Mouse (Mus musculus): ENCODE data around the gene Mpv17. TPM values are rescaled to one million over a fixed set of nuclear protein-coding genes. Genes with fewer than 3 reads are reported as not detected.

Gene Mpv17
- total RNA-seq (2012; rRNA removed) (25.4 and 25.8 TPM in 2 replicates), polyA plus RNA-seq (2012; ENCODE audit: insufficient read depth in 1 of 2, insufficient read length in 2 of 2, low read depth in 1 of 2, low replicate concordance in 2 of 2, missing spikeins in 1 of 2) (10 to 100 TPM in 1 of 2 experiments, not detected in 1; 49.9 TPM)

DNA sequence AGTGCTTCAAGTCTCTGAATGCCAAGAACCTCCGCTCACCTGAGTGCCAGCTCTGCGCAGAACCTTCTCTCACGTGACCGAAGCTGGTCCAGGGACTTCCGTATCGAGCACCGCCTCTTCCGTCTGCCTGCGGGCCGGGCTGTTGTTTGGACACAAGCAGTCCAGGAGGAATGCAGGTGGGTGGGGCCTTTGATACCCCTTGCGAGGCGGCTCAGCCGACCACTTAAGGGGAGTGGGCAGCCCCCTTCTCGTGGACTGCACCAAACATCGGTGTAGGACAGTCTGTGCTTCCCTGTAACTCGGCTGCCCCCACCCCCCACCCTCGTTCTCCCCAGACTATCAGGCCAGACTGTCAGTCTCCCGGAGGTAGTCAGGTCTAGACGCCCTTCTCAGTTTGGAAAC, at the start of gene Mpv17:
Mpv17 (minus strand) TSS at position 100 of the 402 bp plus-strand sequence.
- H3K27ac ChIP-seq (ENCODE audit: control insufficient read depth, low read depth, low read length): peak within 1 kb of the TSS; percentile 12; the same call in 1 of the 2 replicates
- H3K9me3 ChIP-seq (replicated peaks; ENCODE audit: insufficient read depth, low read length): no peaks in the 10 kb centered on the region
- H3K9ac ChIP-seq (ENCODE audit: control insufficient read depth, low read depth, low read length, poor library complexity, severe bottlenecking): peak within 1 kb of the TSS; percentile 73
- peak; percentile 89 for DNase-seq (ENCODE audit: low read depth, low spot score)
- peaks cover 0 to 22% of the 10 kb centered on the region in 2 experiments; a peak in 2 of 4 replicates for H3K36me3 ChIP-seq (ENCODE audit: control insufficient read depth in 1 of 2, insufficient read depth in 2 of 2, low read length in 2 of 2)
- H3K4me3 ChIP-seq (ENCODE audit: control insufficient read depth in 1 of 2, insufficient read depth in 1 of 2, low read depth in 2 of 2, low read length in 2 of 2): peak within 1 kb of the TSS; percentile 74 to 76
- no peaks in the 10 kb centered on the region for H3K27me3 ChIP-seq (ENCODE audit: control insufficient read depth in 1 of 2, insufficient read depth in 2 of 2, low read length in 2 of 2)
- no peaks in the 10 kb centered on the region; the same call in 1 of the 2 replicates for H3K79me2 ChIP-seq (ENCODE audit: control insufficient read depth, insufficient read depth, low read length, poor library complexity)
- H3K4me1 ChIP-seq (ENCODE audit: control insufficient read depth in 1 of 2, insufficient read depth in 2 of 2, low read length in 2 of 2): no peaks in the 10 kb centered on the region; a peak in 1 of 4 replicates
- TF ChIP-seq UBTF (IDR thresholded peaks at IDR 0.05; ENCODE audit: borderline replicate concordance, insufficient read depth, low read depth, low read length) (no peak), GABPA (IDR thresholded peaks at IDR 0.05; ENCODE audit: low read depth, low read length) (no peak), TCF12 (IDR thresholded peaks at IDR 0.05; ENCODE audit: low read depth, low read length) (0 out of 2 replicates have a peak, but pooled peaks have one; percentile 33), MAFK (IDR thresholded peaks at IDR 0.05; ENCODE audit: borderline replicate concordance, low read depth, low read length) (no peak), MYC (IDR thresholded peaks at IDR 0.05; ENCODE audit: low read depth, low read length) (no peak; the same call in 1 of the 2 replicates), MAZ (IDR thresholded peaks at IDR 0.05; ENCODE audit: low read depth, low read length) (peak; percentile 48; the same call in 1 of the 2 replicates), MYB (IDR thresholded peaks at IDR 0.05; ENCODE audit: low read depth, low read length) (no peak), CHD2 (IDR thresholded peaks at IDR 0.05; ENCODE audit: low read length) (no peak; the same call in 1 of the 2 replicates), ZMIZ1 (IDR thresholded peaks at IDR 0.05; ENCODE audit: low read depth, low read length) (peak; percentile 85; the same call in 1 of the 2 replicates), KAT2A (conservative IDR thresholded peaks at IDR 0.05; ENCODE audit: low read depth, low read length) (no peak; the same call in 1 of the 2 replicates), CTCF (IDR thresholded peaks at IDR 0.05 in 2 of 3, conservative IDR thresholded peaks at IDR 0.05 in 1 of 3; ENCODE audit: control insufficient read depth in 1 of 3, insufficient read depth in 1 of 3, low read depth in 2 of 3, low read length in 3 of 3, poor library complexity in 1 of 3, severe bottlenecking in 1 of 3) (no peak), ETS1 (IDR thresholded peaks at IDR 0.05; ENCODE audit: low read depth, low read length) (no peak; the same call in 1 of the 2 replicates), NRF1 (IDR thresholded peaks at IDR 0.05; ENCODE audit: insufficient read depth, low read depth, low read length, poor library complexity, severe bottlenecking) (peak; percentile 75), RAD21 (IDR thresholded peaks at IDR 0.05; ENCODE audit: low read depth, low read length) (no peak), MEF2A (IDR thresholded peaks at IDR 0.05; ENCODE audit: extremely low read depth, insufficient replicate concordance, low read depth, low read length, poor library complexity, severe bottlenecking) (no peak), TAL1 (IDR thresholded peaks at IDR 0.05; ENCODE audit: low read length) (no peak), E2F4 (IDR thresholded peaks at IDR 0.05; ENCODE audit: borderline replicate concordance, low read depth, low read length) (no peak), POLR2A (IDR thresholded peaks at IDR 0.05; ENCODE audit: control insufficient read depth in 1 of 2, insufficient read depth in 1 of 2, low read depth in 1 of 2, low read length in 2 of 2, poor library complexity in 1 of 2) (peak in 1 of 2 experiments; percentile 83; a peak in 2 of 4 replicates), NELFE (IDR thresholded peaks at IDR 0.05; ENCODE audit: low read depth, low read length) (peak; percentile 62), BHLHE40 (IDR thresholded peaks at IDR 0.05; ENCODE audit: borderline replicate concordance, low read depth, low read length) (peak; percentile 96), USF1 (IDR thresholded peaks at IDR 0.05; ENCODE audit: low read depth, low read length) (peak; percentile 98), CHD1 (IDR thresholded peaks at IDR 0.05; ENCODE audit: low read depth, low read length) (no peak; the same call in 1 of the 2 replicates), SMC3 (IDR thresholded peaks at IDR 0.05; ENCODE audit: low read depth, low read length) (no peak), POLR2AphosphoS2 (IDR thresholded peaks at IDR 0.05; ENCODE audit: low read length) (peak; percentile 98), MXI1 (IDR thresholded peaks at IDR 0.05; ENCODE audit: low read depth, low read length) (peak; percentile 77), SIN3A (IDR thresholded peaks at IDR 0.05; ENCODE audit: low read length) (peak; percentile 90), EP300 (IDR thresholded peaks at IDR 0.05; ENCODE audit: low read depth in 1 of 2, low read length in 2 of 2) (no peak), ELF1 (IDR thresholded peaks at IDR 0.05; ENCODE audit: low read depth, low read length) (peak; percentile 91), ZKSCAN1 (IDR thresholded peaks at IDR 0.05; ENCODE audit: low read depth, low read length) (peak; percentile 37; the same call in 1 of the 2 replicates), MAX (IDR thresholded peaks at IDR 0.05; ENCODE audit: low read length) (peak; percentile 94), RCOR1 (IDR thresholded peaks at IDR 0.05; ENCODE audit: low read depth, low read length) (no peak), GATA1 (IDR thresholded peaks at IDR 0.05; ENCODE audit: low read depth, low read length) (no peak), TBP (IDR thresholded peaks at IDR 0.05; ENCODE audit: low read depth, low read length) (no peak; the same call in 1 of the 2 replicates), POLR2AphosphoS5 (IDR thresholded peaks at IDR 0.05; ENCODE audit: borderline replicate concordance, low read depth, low read length) (0 out of 2 replicates have a peak, but pooled peaks have one; percentile 47), HCFC1 (IDR thresholded peaks at IDR 0.05; ENCODE audit: low read depth, low read length) (peak; percentile 84), JUND (IDR thresholded peaks at IDR 0.05; ENCODE audit: low read depth, low read length) (no peak)
